In the genomic region with DNA sequence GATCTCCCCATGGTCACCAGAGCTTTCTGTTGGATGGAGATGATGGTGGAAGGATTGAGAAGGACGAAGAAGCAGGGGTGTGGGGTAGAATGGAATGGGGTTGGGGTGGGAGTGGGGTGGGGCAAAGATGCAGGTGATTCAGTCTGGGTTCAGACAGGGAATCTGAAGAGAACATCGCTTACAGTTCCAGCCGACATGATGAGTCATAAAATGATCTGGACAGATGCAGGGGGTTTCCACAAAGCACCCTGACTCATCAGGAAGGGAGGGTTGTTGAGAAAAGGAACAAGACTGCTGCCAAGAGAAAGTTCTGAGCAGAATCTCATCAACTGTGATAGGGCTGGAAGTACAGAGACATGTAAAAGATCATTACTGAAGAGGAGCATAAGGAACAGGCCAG, we compare ENCODE assay signal across 7 mouse cellular contexts.
DNase-seq lines count a peak whose midpoint lies in the region; TF ChIP-seq lines count a peak whose summit lies in the region.
"Not testable (repeated sequence)": the region's sequence is repeated elsewhere in the genome, so short reads cannot be mapped to it uniquely, and the experiment has no call there.

No protein-coding gene starts in this region.

- not testable (repeated sequence) for H3K27me3 ChIP-seq in C2C12 (ENCODE audit: control insufficient read depth, insufficient read depth, insufficient read length)

- not testable (repeated sequence) for H3K79me3 ChIP-seq in C2C12 (ENCODE audit: low read depth)

- H3ac ChIP-seq in C2C12 (ENCODE audit: control insufficient read depth, insufficient read length, low read depth), result not testable (repeated sequence)

- DNase-seq in MN1 (ENCODE audit: low spot score), result peak; percentile 23
- DNase-seq in adrenal gland, adult (ENCODE audit: inconsistent age in 2 of 2, low spot score in 1 of 2), result peak; percentile 57 to 67
- peak; percentile 29 for DNase-seq in adrenal gland, postnatal 14 days
- peak; percentile 35 for DNase-seq in fibroblast of lung, adult 2 months (ENCODE audit: low read depth)
- peak; percentile 11 for DNase-seq in heart, adult 8-10 months (ENCODE audit: low spot score)
- peak; percentile 43 for DNase-seq in right cerebral cortex, adult 18-20 months

- H3K36me3 ChIP-seq in C2C12 (ENCODE audit: control insufficient read depth, insufficient read depth), result not testable (repeated sequence)

- H3K4me3 ChIP-seq in C2C12 (ENCODE audit: insufficient read depth, poor library complexity, severe bottlenecking), result not testable (repeated sequence)

- not testable (repeated sequence) for TF ChIP-seq CTCF in C2C12 (IDR thresholded peaks at IDR 0.05; ENCODE audit: control insufficient read depth, insufficient read depth, insufficient read length)

- H3K79me2 ChIP-seq in C2C12 (ENCODE audit: control insufficient read depth, insufficient read depth), result not testable (repeated sequence)

TF ChIP-seq in C2C12, 6 proteins besides CTCF, POLR2A, EP300 and RAD21:
- peak; percentile 23 for TF ChIP-seq MYOD1 (IDR thresholded peaks at IDR 0.05; ENCODE audit: control insufficient read depth, insufficient read length, low read depth)

Comparison
In these comparisons a context has a peak if more than half of its experiments do, and no peak if none do; other contexts are left out.
1. DNase-seq: peak in every context shown above with its lines; median percentile 62 in adrenal gland, adult; 43 in right cerebral cortex, adult 18-20 months; 35 in fibroblast of lung, adult 2 months; 29 in adrenal gland, postnatal 14 days; 23 in MN1; 11 in heart, adult 8-10 months.